Mouse (Mus musculus) ES-CJ7 (cell line): ENCODE data around the gene Adam11.

Experiments used
- DNase-seq: peaks from one replicate; pipeline ENCODE4 v3.0.0; 2011; ENCODE audit warnings: low read depth, low spot score

Gene Adam11

DNA sequence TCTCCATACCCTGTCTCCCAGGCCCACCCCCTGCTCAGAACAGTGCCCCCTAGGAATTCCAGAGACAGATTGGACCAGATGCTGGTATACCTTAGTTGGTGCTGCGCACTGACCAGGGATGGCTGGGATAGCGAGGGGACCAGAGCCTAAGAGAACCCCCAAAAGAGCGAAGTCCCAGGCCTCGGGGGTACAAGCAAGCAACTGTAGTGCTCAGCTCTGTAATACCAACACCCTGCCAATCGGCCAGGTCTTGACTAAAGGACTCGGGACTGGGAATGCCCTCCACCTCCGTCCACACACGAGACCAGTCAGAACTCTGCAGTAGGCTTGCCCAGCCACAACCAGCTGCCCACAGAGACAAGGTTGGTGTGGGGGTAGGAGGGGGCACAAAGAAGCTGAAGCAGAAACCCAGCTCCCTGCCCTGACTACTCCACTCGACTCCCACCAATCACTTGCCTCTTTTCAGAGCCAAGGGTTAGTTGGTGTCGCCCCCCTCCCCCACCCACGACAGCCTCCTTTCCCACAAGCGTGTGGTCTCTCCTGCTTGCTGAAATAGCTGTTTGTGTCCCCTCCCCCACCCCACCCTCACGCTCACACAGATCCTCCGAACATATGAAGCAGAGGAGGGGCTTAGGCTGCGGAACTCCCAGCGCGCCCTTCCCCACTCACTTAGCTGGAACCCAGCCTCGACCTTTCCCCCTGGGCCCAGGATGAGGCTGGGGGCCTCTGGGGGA is 7.5 kb upstream of the Adam11 start:
- no peak for DNase-seq

- DNase-seq: no peak
These were observed 6.8 kb upstream of the Adam11 start for GRCm38 (mm10) chr11:102754416-102754815.

DNA sequence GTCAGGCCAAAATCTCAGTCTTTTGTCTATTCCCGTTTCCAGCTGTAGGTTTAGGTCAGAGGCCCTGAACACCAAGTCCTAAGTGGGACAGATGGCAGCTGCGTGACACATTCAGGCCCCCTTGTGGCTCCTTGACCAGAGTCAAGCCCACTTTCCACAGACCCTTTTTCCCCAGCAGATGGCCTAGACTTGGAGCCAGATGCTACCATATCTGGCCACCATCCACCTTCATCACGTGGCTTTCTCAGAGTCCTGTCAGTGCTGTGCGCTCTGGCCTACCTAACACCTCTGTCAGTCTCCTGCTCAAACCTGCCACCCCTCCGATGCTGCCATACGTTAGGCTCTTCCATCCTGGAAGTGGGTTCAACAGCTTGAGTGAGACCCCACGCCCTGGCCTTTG is 5.8 kb upstream of the Adam11 start:
- DNase-seq: no peak

- DNase-seq: no peak
These were observed 2.3 kb upstream of the Adam11 start for GRCm38 (mm10) chr11:102758977-102759376.

- no peak for DNase-seq
These were observed 382 bp upstream of the Adam11 start for GRCm38 (mm10) chr11:102760805-102761308.

- no peak for DNase-seq
These were observed 1.0 kb downstream of the Adam11 start for GRCm38 (mm10) chr11:102762248-102762647.

GRCm38 (mm10) chr11:102763009-102763767 is 1.9 kb downstream of the Adam11 start:
- peak; percentile 87 for DNase-seq

- no peak for DNase-seq
These were observed 4.2 kb downstream of the Adam11 start for GRCm38 (mm10) chr11:102765416-102765815.

GRCm38 (mm10) chr11:102767055-102767670 is 5.9 kb downstream of the Adam11 start:
- no peak for DNase-seq

DNA sequence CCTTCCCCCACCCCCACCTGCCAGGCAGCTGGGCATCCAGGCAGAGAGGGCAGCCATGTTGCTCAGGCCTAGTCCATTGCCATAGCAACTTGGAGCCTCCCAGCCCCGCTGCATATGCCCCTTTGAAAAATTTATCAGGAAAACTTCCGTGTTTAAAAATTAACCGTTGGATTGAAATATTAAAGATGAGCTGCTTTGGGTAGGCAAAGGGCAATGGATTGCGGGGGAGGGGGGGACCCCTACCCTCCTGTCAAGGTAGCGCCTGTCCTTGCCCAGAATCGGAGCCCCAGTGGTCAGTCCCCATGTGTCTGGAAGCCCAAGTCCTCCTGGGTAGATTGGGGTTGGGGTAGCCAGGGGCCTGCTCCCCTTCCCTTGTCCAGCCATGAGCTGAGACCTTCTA is 7.9 kb downstream of the Adam11 start:
- no peak for DNase-seq

DNA sequence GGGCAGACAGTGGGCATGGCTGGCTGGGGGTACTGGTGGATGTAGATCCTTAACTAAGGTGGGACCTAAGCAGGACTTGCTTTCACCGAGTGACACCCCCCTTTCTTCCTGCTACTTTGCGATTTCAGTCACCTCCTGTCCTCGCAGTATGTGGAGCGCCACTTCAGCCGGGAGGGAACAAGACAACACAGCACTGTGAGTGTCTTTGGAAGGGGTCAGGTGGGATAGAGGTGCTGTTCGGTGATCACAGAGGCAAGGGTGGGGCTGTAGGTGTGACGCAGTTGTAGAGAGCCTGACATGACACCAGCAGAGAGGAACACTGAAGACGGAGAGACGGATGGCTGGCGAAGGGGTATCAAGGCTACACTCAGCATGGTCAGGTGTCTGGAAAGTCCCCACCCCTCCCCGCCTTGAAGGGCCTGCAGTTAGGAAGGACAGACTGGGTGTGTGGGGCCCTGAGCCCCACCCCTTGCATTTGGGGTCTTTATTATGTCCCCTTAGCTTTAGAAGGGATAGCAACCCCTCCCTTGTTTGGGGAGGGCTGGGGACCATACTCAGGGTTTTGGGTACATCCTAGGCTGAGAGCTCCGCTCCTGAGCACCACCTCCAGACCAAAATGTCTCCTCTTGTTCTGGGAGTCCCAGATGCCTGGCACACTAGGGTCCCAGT is 8.9 kb downstream of the Adam11 start:
- DNase-seq: no peak

GRCm38 (mm10) chr11:102770662-102771435 is 9.6 kb downstream of the Adam11 start:
- DNase-seq: no peak

GRCm38 (mm10) chr11:102771916-102772714 is 10.9 kb downstream of the Adam11 start:
- DNase-seq: no peak

DNA sequence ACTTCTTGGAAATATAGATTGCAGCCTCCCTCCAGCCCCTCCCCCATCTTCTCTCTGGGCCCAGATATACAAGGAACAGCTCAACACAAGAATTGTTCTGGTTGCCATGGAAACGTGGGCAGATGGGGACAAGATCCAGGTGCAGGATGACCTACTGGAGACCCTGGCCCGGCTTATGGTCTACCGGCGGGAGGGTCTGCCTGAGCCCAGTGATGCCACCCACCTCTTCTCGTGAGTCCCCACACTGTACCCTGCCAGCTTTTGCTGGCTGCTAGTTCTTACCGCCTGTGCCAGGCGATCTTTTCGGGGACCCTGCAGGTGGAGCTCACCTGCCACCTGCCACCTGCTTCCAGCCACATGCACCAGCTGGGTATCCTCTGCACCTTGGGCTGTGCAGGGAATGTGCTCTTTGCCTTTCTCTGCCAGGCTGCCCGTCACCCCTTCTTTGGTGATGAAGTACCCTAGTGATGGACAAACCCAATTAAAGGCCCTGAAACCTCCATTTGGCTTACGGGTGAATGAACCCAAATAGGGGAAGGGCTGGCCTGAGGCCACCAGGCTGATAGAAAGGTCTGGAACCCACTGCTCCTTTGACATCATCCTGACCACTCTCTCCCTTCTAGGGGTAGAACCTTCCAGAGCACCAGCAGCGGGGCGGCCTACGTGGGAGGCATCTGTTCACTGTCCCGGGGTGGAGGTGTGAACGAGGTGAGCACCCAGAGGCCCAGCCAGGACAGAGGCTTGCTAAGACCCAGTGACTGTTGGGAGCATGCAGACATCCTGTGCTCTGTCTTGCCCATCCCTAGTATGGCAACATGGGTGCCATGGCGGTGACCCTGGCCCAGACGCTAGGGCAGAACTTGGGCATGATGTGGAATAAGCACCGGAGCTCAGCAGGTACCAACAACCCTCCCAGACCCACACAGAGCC is 11.8 kb downstream of the Adam11 start:
- DNase-seq: peak; percentile 39

- peak; percentile 85 for DNase-seq
These were observed 12.7 kb downstream of the Adam11 start for GRCm38 (mm10) chr11:102773713-102774611.

GRCm38 (mm10) chr11:102774621-102775141 is 13.4 kb downstream of the Adam11 start:
- peak; percentile 92 for DNase-seq

DNA sequence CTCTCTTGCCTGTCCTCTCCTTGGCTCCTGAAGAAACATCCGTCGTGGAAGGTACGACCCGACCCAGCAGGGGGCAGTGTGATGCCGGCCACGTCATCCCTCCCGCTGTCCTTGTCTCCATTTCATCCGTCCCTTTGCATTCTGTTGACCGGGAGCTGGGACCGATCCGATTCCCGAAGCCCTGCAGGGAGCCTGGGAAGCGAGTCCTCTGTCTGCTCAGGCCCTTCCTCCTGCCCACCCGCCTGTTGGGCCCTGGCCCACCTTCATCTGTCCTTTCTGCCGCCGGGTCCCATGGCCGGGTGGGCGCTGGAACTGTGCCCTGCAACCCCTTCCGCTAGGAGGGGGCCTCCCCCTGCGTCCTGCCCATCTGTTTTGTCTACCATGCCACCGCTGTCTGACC is 16.4 kb downstream of the Adam11 start:
- DNase-seq: peak; percentile 81

- peak; percentile 58 for DNase-seq
These were observed 16.9 kb downstream of the Adam11 start for GRCm38 (mm10) chr11:102778165-102778564.
